Mouse (Mus musculus) layer of hippocampus, adult 9-11 months (tissue): ENCODE measurements at regions not wholly inside any gene's neighbourhood (a gene's known extent, or its start where the extent isn't known, plus 50 kb on each side); places are given as distances from the start of the nearest gene placed in this dataset.

Experiments
- DNase-seq: peaks from one replicate; pipeline ENCODE4 v3.0.0; 2022

GRCm38 (mm10) chr6:17157270-17157669 is 92.3 kb downstream of the Tes start:
- DNase-seq: no peak

GRCm38 (mm10) chr6:17169971-17170781 is 105.2 kb downstream of the Tes start:
- DNase-seq: peak; percentile 17

DNA sequence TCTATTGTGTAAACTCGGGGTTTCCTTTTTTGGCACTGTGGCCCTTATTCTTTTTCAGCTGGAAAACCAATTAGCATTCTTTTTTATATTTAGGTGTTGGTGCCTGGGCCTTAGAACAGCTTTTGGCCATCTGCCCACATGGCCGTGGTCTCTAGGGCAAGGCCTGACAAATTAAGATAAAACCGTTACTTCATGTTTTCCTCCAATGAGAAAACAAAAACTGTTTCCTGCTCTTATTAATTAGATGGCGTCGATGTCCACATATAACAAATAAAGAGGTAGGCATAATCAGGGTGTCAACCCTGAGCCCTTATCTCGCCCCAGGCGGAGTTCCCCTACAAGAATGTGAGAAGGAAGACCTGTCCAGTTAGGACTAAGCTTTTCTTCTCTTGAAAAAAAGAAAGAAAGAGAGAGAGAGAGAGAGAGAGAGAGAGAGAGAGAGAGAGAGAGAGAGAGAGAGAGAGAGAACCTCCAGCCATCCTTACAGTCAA is 105.9 kb downstream of the Tes start:
- DNase-seq: no peak

DNA sequence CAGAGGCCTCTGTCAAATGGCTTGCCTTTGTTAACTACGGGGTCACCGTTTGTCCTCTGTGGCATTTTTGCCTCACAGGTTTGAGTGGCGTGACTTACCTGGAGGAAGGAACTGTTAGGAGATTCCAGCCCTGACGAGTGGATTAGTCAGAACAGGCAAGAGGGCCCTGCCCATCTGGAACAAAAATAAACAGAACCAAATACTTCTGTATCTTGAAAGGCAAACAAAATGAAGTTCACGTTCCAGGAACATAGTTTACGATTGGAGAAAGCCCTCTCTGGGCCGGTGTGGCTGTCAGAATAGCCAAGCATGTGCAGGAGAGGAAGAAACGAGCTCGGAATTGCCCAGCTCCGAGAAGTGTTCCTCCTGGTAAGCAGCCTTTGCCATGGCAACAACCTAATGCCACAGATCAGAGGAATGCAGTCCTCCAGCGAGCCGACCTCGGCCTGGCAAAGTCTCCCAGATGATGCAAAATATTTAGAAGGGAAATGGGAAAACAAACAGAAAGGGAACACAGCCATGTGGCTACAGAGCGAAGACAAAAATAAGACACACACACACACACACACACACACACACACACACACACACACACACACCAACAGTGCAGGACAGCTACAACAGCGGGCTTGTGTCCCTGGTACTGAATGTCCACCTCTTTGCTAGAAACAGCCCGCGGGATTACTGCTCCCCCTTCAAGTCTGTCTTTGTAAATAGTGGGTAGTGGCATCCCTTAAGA is 106.5 kb downstream of the Tes start:
- peak; percentile 27 for DNase-seq

GRCm38 (mm10) chr6:17172050-17172449 is 107.1 kb downstream of the Tes start:
- no peak for DNase-seq

DNA sequence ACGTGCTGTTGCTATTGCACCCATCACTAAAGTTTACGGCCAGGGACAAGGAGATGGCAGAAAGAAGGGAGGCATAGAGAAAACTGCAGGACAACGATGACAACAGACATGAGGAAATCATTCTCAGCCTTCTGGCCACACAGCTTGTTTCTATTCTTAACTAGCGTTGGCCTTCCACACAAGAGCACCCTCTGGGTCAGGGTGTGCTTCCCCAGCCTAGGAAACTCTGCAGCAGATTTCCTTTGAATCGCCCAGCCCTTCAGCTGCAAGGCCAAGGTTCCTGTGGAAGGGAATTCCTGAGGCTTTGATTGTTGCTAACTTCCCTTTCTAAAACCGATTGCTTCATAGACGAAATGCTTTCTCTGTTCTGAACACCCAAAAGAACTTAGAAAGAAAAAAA is 103.8 kb upstream of the Cav2 start:
- DNase-seq: no peak

DNA sequence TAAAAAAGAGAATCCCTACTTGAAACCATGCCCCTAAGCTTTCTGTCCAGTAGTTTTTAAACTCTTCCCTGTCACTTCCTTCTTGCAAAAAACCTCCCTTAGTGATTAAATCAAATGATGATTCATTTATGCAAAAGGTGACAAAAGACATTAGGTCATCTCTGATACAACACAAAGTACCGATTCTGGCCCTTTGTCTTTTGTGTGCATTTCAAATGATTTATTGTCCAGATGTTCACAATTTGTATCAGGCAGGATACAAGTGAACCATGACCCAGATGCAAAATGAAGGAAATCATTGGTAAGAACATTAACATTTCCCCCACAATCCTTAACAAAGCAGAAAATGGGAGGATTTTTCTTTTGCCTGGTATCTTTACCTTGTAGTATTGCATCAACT is 101.5 kb upstream of the Cav2 start:
- DNase-seq: no peak

DNA sequence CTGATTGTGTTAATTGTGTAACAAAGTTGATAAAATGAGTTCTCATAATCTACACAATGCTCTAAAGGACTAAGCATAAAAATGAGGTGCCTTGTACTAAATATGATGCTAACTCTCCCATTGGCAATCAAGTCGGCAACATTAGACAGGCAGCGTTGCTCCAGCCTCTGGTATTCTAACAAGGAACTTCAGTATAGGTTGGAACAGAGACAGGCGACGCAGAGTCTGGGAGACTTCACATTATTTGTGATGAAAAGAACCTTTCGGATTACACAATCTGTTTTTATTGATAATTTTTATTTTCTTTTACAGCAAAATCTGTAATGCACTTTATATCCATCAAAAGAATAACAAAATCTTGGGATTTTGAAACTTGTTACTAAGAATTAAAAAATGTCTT is 94.4 kb upstream of the Cav2 start:
- DNase-seq: no peak

DNA sequence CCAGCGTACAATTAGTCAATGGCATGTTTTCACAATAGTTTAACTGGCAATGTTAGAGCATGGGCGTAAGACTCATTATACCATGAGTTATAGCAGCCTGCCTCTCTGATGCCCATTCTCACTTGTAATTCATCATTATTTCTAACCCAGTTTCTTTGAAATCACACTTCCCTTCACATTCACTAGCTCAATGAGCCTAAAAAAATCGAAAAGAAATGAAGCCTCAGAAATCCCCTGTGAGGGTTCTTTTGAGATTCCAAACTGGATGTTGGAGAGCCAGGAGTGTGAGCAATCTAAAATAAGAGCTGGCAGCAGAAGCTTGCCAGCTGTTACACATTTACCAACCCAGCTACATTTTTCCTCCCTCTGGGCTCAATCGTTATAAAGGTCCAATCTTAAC is 93.9 kb upstream of the Cav2 start:
- no peak for DNase-seq

GRCm38 (mm10) chr6:17195538-17195937 is 85.4 kb upstream of the Cav2 start:
- no peak for DNase-seq

DNA sequence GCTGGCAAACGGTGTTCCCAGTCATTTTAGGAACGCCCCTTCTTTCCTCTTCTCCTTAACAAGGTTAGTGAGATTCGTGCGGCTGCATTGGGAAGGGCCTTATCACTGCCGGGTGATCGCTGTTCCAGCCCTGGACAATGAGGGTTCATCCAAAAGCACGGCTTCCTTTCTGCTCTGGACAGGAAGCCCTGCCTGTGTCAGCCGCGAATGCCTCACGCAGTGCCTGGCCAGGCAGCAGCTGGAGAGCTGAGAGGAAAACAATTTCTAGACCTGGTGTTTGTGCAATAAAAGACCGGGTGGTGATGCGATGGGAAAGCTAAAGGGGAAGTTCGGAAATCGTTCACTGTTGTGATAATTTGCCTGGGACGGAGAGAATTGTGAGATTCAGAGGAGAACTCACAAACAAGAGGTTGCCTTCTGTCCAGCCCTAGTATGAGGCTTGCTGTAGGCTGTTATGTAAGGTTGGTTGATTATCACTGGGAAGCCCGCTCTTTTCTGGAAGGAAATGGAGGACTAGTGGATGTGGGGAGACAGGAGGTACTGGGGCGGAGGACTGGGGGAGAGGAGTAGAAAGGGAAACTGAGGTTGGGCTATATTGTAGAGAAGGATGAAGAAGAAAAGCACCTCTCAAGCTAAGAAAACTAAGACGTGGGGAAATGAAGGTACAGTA is 83.1 kb upstream of the Cav2 start:
- DNase-seq: no peak

- DNase-seq: no peak
Measured at GRCm38 (mm10) chr6:17198876-17199275, 82.1 kb upstream of the Cav2 start.

GRCm38 (mm10) chr6:17201916-17202636 is 78.9 kb upstream of the Cav2 start:
- DNase-seq: no peak

- DNase-seq: no peak
Measured at GRCm38 (mm10) chr6:17203302-17203701, 77.7 kb upstream of the Cav2 start.

DNA sequence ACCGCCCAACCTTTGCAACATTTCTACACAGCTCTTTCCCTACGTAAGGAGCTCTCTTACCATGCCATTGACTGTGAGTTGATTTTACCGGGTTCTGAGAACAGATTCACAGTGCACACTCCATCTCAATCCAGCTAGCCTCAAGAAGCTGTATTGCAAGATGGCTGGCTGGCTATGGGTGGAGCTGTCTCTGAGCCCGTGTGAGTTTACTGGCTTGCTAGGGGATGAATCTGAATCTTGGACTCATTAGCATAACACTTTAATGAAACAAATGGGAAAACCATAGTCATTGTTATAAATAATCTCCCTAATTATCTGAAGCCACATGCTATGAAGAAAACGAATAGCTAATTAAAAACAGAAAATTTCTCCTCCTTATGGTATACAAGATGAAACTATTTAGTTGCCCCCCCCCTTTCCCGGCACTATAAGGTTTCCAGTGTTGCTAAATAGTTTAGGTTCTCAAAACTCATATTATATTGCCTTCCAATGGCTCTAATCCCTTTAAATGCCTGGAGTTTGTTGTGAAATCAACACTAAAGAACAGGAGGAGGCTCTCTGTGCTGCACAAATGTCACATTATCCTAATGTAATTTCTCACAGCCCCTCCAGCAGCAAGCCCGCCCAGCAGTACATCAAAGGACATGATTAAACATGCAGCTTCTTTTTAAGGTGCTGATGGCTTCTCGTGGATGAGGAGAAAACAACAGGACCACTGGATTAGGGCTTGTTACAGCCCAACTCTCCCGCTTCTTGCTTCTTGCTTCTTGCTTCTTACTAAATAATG is 76.9 kb upstream of the Cav2 start:
- DNase-seq: no peak

- no peak for DNase-seq
Measured at GRCm38 (mm10) chr6:17206932-17207331, 74.1 kb upstream of the Cav2 start.

GRCm38 (mm10) chr6:17209792-17210191 is 71.2 kb upstream of the Cav2 start:
- no peak for DNase-seq

DNA sequence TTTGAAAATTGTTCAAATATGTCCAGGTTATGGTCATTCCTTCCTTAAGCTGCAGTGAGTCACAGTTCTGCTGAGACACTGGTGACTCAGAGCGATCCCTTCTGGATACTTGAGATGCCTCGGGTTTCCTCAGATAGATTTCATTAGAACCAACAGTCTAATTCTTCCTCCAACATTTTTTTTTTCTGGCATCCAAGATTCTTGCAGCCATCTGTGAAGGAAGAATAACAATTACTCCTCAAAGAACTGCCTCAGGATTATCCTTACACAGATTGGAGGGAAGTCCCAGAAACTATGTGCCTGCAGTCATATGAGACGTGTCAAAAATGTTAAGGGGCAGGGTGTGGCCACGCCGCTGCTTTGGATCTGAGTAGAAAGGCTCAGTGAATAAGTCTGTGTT is 69.6 kb upstream of the Cav2 start:
- DNase-seq: peak; percentile 35

DNA sequence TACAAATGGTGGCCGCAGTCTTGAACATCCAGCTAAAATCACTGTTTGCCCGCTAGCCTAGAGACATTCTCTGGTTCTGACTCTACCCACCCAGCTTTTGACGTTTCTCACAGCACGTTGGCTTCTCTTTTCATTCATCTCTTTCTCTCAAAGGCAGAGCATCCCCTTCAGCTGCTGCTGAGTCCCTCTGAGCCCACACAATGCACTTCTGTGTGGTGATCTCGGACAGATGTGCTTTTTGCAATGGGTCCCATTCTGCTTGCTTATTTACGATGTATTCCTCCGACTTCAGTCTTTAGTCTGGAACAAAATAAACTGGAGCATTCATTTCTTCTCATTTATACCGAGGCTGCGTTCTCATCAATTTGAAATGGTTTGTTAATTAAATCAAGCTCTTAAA is 66.2 kb upstream of the Cav2 start:
- DNase-seq: no peak

DNA sequence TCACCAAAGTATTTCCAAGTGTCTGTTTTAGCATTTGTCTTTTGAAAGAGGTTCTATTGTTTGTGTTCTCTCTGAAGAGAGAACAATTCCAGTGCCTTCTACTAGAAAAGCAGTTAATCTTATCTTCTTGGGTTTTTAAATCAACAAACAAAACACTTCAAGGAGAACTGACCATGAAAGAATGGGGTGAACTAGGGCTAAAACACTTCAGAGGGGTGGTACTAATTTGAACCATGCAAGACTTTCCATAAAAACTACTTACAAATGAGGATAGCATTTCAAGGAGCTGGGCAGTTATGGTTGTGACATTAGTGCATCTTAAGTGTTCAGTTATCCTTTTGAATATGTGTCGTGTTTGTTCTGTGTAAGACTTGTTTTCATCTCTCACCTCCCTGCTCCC is 64.5 kb upstream of the Cav2 start:
- no peak for DNase-seq

GRCm38 (mm10) chr6:17223744-17224143 is 57.2 kb upstream of the Cav2 start:
- DNase-seq: no peak

DNA sequence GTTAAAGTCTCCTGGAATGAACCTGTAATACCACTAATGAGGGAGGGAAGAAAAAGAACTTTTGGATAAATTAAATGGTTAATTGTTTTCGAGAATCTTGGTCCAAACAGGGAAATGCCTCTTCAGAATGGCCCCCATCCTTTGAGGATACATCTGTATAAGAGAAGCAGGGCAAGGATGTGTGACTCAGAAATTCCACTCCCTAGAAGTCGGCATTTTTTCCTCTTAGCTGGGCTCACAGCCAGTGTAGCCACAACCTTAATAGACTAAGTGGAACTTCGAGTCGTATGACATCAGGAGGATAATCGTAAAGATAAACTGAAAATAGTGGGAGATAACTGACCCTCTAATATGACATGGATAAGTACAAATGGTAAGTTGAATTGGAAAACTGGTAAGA is 56.1 kb upstream of the Cav2 start:
- DNase-seq: no peak
